Mouse (Mus musculus) intestine, postnatal 0 days (tissue): ENCODE data around the gene Cenpp. TPM values are rescaled to one million over a fixed set of nuclear protein-coding genes. Genes with fewer than 3 reads are reported as not detected.
"Not testable (repeated sequence)": the region's sequence is repeated elsewhere in the genome, so short reads cannot be mapped to it uniquely, and the experiment has no call there.

Experiments
- ATAC-seq: fragments of 200-750 bp; cut with Nextera tagmentation; 2 replicates; pipeline ENCODE4 v1.8.0; 2017; ENCODE audit warnings: mild to moderate bottlenecking, moderate TSS enrichment, moderate library complexity
- H3K27ac ChIP-seq: fragments of 300-500 bp; sonication (generic); 2 replicates; pipeline ENCODE4 v1.5.1; 2014; ENCODE audit warnings: mild to moderate bottlenecking, low read depth, low read length, moderate library complexity
- H3K27me3 ChIP-seq: fragments of 300-500 bp; sonication (generic); replicated peaks from 2 replicates; pipeline ENCODE4 v1.6.1; 2014; ENCODE audit warnings: low read length, mixed read lengths; ENCODE audit not compliant: control insufficient read depth, insufficient read depth
- H3K36me3 ChIP-seq: fragments of 300-500 bp; sonication (generic); 2 replicates; pipeline ENCODE4 v1.6.1; 2014; ENCODE audit warnings: mild to moderate bottlenecking, moderate library complexity; ENCODE audit not compliant: control insufficient read depth, insufficient read depth
- H3K4me1 ChIP-seq: fragments of 300-500 bp; sonication (generic); replicated peaks from 2 replicates; pipeline ENCODE4 v1.6.1; 2014; ENCODE audit warnings: antibody characterized with exemption, low read length, mixed read lengths; ENCODE audit not compliant: control insufficient read depth, insufficient read depth
- H3K4me2 ChIP-seq: fragments of 300-500 bp; sonication (generic); replicated peaks from 2 replicates; pipeline ENCODE4 v1.6.1; 2014; ENCODE audit warnings: low read depth, mild to moderate bottlenecking, moderate library complexity
- H3K4me3 ChIP-seq: fragments of 300-500 bp; sonication (generic); 2 replicates; pipeline ENCODE4 v1.5.1; 2014; ENCODE audit warnings: low read depth, low read length
- H3K9ac ChIP-seq: fragments of 300-500 bp; sonication (generic); 2 replicates; pipeline ENCODE4 v1.6.1; 2014; ENCODE audit warnings: mild to moderate bottlenecking, low read depth, low read length
- H3K9me3 ChIP-seq: fragments of 300-500 bp; sonication (generic); 2 replicates; pipeline ENCODE4 v1.6.1; 2016; ENCODE audit warnings: mixed run types; ENCODE audit not compliant: control insufficient read depth
- CTCF ChIP-seq: sonication (generic); IDR thresholded peaks from 2 replicates; pipeline ENCODE4 v1.5.1; 2016; ENCODE audit warnings: low read depth, mild to moderate bottlenecking, control low read depth, antibody characterized with exemption, moderate library complexity
- WGBS: fragments of 180-500 bp; shearing (Covaris S2); extraction: QIAGEN DNeasy Blood & Tissue Kit; methylation state at CpG from one replicate; pipeline ENCODE4 v1.1.7; 2014; 5-methylcytosine and 5-hydroxymethylcytosine counted together
- polyA plus RNA-seq: library from polyadenylated mRNA; unstranded; fragments of >200 nt; fragmentation: Nextera tagmentation; extraction: Ambion mirVana; gene quantifications from 2 replicates; pipeline ENCODE4 v1.2.1, GENCODE M21; 2015

Cenpp gene
- polyA plus RNA-seq, 1 experiment from 2014 or later: 12.1 TPM

DNA sequence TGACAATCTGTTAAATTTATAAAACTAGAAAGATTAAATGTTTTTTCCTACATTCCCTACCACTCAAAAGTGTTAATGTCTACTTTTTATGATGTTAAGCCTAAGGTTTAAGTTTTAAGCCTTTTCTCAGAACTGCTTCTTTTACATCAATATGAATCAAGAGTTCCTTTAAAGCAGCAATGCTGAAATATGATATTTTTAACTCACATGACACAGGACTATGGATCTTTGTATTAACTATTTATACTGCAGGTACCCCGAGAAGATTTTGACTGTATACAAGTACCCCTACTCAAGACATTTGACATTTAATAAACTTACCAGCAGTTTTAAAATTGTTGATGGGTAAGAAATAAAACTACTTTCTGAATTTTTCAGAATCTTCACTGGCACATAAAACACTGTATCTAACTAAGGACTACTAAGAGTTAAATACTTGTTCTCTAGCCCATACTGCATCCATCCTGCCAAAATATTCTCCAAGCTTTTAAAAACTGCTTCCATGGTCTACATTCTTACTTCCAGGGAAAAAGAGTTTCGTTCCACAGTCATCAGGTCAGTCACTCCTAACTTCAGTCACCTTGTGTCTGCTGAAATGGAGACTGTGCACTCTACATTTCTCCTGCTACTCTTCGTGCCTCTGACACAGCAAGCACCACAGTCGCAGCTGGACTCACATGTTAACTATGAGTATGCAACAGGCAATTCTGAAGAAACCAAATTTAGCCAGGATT is 43.8 kb downstream of the Cenpp start:
- H3K9ac ChIP-seq: no peak overlapping the region
- 59% methylated on average over 4 of the region's 4 CpGs for WGBS
- no peak for ATAC-seq
- H3K36me3 ChIP-seq: no peaks in the 10 kb centered on the region
- no peaks in the 10 kb centered on the region for H3K9me3 ChIP-seq
- H3K27me3 ChIP-seq: no peaks in the 10 kb centered on the region
- no peak overlapping the region for H3K27ac ChIP-seq
- H3K4me1 ChIP-seq: no peaks in the 10 kb centered on the region
- TF ChIP-seq CTCF: no peak
- peak overlapping the region; percentile 7 for H3K4me2 ChIP-seq
- peak overlapping the region; percentile 17; the same call in 1 of the 2 replicates for H3K4me3 ChIP-seq

DNA sequence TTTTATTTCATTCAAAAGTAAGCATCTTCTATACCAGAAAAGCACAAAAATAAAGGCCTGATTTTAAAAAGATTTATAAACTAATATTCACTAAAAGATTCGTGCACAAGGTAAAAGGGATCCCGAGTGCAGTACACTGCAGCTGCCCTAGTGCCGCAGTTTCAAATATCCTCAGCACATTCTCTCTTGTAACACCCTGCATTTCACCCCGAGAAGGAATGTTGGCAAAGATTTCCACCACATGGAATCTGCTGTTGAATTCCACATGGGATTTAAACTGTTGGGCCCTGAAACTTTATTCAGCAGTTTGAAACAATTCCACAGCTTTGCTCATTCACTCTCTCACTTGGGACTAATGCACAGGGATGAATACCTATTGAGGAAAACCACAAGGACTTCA is 44.9 kb downstream of the Cenpp start, which contains the start of gene Ogn:
Ogn (plus strand) TSS at position 333 of the 400 bp plus-strand sequence.
- Histone ChIP-seq H3K4me2 (peak within 1 kb of the TSS; percentile 7), H3K27ac (no peak within 1 kb of the TSS)
- no peak for ATAC-seq

DNA sequence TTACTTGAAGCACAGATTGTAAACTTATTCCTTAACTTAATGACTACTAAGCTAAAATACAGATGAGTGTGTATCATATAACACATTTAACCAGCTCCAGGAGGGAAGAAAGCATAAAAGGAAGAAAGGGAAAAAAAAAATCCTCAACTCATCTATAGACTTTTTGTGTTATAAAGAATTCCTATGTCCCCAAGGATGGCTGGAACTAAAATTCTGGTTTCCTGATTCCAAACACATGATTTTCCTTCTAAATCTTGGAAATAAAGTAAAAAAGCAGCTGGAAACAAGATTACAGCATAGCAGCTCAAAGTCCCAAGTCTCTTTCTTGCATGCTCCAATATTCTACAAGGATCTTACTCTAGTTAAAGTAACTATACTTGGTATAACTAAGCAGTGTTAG is 49.0 kb downstream of the Cenpp start:
- H3K27me3 ChIP-seq: no peaks in the 10 kb centered on the region
- H3K9me3 ChIP-seq: no peaks in the 10 kb centered on the region
- no peak for TF ChIP-seq CTCF

More for the DNA sequence above, 44.9 kb downstream of the Cenpp start, which contains the start of gene Ogn:
- no peak for TF ChIP-seq CTCF
- H3K4me3 ChIP-seq: peak within 1 kb of the TSS; percentile 17; the same call in 1 of the 2 replicates
- WGBS: 58% methylated on average over 4 of the region's 4 CpGs
- H3K9ac ChIP-seq: no peak within 1 kb of the TSS
- H3K27me3 ChIP-seq: no peaks in the 10 kb centered on the region
- no peaks in the 10 kb centered on the region for H3K9me3 ChIP-seq
- no peaks in the 10 kb centered on the region for H3K36me3 ChIP-seq
- H3K4me1 ChIP-seq: no peaks in the 10 kb centered on the region

DNA sequence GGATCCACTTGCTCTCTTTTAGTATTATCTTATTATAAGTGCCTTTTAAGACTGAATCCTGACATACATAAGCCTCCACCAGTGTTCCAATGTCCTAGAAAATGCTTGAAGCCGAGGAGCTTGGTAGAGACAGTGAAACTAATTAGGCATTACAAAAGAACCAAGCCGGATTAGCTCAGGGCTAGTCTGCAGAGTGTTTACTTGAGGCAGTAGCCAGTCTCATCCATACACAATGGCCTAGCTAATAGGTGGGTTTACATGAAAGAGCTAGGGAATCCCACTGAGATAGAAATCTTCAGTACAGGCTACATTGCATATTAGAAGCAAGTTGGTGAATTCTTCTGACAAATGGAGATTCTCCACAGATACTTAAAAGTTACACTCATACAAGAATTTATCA is 50.0 kb downstream of the Cenpp start:
- ATAC-seq, H3K27me3 ChIP-seq, H3K4me3 ChIP-seq, H3K4me1 ChIP-seq, H3K9me3 ChIP-seq, H3K9ac ChIP-seq, H3K4me2 ChIP-seq, H3K27ac ChIP-seq, H3K36me3 ChIP-seq: not testable (repeated sequence)
- 83% methylated on average over 2 of the region's 2 CpGs for WGBS

More for the DNA sequence above, 49.0 kb downstream of the Cenpp start:
- Histone ChIP-seq H3K4me1 (no peaks in the 10 kb centered on the region), H3K4me2 (no peak overlapping the region), H3K36me3 (no peaks in the 10 kb centered on the region), H3K9ac (no peak overlapping the region), H3K27ac (no peak overlapping the region), H3K4me3 (no peak overlapping the region)
- no peak for ATAC-seq

DNA sequence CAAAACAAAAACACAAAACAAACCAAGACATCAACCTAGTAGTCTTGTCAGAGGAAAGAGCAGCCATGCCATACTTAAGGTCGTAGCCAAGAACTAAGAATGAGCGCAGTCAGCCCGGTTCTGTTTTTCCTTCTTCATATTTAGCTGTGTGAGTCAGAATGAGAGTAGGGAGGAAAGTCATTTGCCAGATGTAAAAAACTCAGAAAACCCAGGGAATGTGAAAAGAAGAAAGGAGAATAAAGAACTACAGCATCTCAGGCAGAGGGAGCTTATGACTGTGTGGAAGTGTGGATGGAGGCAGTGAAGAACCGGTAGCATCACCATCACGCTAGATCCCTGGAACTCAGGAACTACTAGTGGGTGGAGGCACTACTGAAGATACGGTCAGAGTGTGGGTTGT is 66.5 kb downstream of the Cenpp start:
- 96% methylated on average over 6 of the region's 6 CpGs for WGBS
- no peak for ATAC-seq
- no peak overlapping the region for H3K9ac ChIP-seq
- H3K4me3 ChIP-seq: no peak overlapping the region
- H3K36me3 ChIP-seq: no peaks in the 10 kb centered on the region
- no peaks in the 10 kb centered on the region for H3K9me3 ChIP-seq
- no peak for TF ChIP-seq CTCF
- no peak overlapping the region for H3K27ac ChIP-seq
- H3K27me3 ChIP-seq: no peaks in the 10 kb centered on the region
- no peak overlapping the region for H3K4me2 ChIP-seq
- no peaks in the 10 kb centered on the region for H3K4me1 ChIP-seq

DNA sequence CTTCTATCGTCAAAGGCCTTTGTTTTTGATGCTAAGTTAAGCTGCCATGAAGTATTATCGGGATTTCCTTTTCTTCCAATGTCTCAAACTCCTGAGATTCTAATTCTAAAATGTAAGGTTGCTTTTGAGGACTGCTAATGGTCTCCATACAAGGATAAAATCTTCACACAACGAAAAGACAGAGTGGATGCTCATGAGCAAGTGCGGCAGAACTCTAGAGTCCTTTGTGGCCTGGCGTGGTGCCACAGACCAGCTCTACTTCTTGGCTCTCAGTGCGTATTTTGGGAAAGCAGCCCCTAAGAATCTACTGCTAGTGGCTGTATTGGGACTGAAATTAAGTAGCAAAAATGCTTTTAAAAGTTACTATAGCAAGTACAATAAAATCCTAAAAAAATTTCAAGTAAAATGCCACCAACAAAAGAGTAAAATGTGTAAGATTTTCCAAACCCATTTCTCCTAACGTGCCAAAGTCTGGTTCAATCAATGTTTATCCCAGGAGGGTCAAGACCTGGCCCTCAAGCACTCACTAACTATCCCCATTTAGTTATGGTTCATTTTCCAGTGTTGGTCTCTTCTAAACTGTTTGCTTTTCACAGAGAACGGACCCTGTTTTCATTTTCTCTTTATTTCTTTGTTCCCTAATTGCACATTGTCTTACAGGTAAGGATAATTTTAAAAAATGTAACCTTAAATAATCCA is 68.1 kb downstream of the Cenpp start:
- WGBS: 76% methylated on average over 8 of the region's 8 CpGs
- no peaks in the 10 kb centered on the region for H3K27me3 ChIP-seq
- no peaks in the 10 kb centered on the region for H3K36me3 ChIP-seq
- no peaks in the 10 kb centered on the region for H3K4me1 ChIP-seq
- H3K27ac ChIP-seq: no peak overlapping the region
- no peak overlapping the region for H3K9ac ChIP-seq
- H3K4me3 ChIP-seq: no peak overlapping the region
- no peak overlapping the region for H3K4me2 ChIP-seq
- H3K9me3 ChIP-seq: no peaks in the 10 kb centered on the region
- no peak for ATAC-seq
- no peak for TF ChIP-seq CTCF
